Mouse (Mus musculus): ENCODE data around the gene C1qa. TPM values are rescaled to one million over a fixed set of nuclear protein-coding genes. Genes with fewer than 3 reads are reported as not detected.

Gene C1qa
- 246 and 291 TPM in 2 replicates for polyA plus RNA-seq (2012; ENCODE audit: low replicate concordance)

DNA sequence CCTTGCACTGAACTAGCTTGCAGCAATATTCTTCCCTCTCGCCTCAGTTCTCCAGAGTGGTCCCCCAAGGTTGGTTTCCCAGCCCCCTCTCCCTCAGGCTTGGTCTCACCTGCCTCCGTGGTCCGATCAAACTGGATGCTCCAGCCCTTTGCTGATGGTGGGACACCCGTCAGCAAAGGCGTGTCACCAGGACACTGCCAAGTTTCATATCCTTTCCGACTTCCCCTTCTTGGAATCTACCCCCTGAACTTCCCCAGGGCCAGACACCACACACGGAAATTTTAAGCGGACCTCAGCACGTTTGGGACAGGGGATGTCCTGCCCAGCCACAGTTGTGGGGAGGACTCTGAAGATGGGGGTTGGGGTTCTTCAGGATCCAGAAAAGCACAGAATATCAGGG lies at the start of gene C1qa:
Gene C1qa (minus strand): TSS at position 167 of the 400 bp plus-strand sequence.

GRCm38 (mm10) chr4:136892811-136893210 lies 5.8 kb downstream of the C1qa start, which contains the start of gene C1qc:
C1qc (minus strand) TSS chr4:136893065.

DNA sequence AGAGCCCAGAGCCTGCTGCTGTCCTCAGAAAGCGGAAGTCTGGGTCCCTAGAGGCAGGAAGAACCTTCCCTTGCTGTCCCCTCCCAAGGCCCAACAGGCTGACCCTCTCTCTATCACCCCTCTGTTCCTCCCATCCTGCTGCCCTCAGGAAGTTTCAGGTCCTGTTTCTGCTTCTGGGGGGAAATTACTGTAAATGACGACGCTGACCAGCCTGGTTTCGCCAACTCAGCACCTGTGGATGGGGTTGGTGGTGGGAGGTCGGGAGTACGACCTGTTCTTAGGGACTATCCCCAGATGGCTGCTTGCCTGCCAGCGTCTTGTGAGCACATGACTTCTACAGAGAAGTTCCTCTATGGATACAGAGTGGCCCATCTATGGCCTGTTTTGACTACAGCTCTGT lies 12.5 kb downstream of the C1qa start, which contains the start of gene C1qb:
Gene C1qb (minus strand): TSS at position 87 of the 400 bp plus-strand sequence.

Other genes with a start within 250 kb of the C1qa start
- 0.03 and 0.39 TPM in 2 replicates for gene Ephb2, start 62.8 kb downstream of the C1qa start, polyA plus RNA-seq (2012; ENCODE audit: low replicate concordance)
- 220 and 304 TPM in 2 replicates for gene C1qb, start 12.6 kb downstream of the C1qa start, polyA plus RNA-seq (2012; ENCODE audit: low replicate concordance)
- gene C1qc, start 5.7 kb downstream of the C1qa start, polyA plus RNA-seq (2012; ENCODE audit: low replicate concordance): 381 and 662 TPM in 2 replicates
- gene Epha8, start 58.0 kb upstream of the C1qa start, polyA plus RNA-seq (2012; ENCODE audit: low replicate concordance): 0.63 and 0.67 TPM in 2 replicates
- 6.6 and 19.0 TPM in 2 replicates for gene Zbtb40, start 150.0 kb upstream of the C1qa start, polyA plus RNA-seq (2012; ENCODE audit: low replicate concordance)